Mouse (Mus musculus) adipose tissue, adult 10 weeks (tissue): ENCODE measurements around the gene Tmem62. TPM values are rescaled to one million over a fixed set of nuclear protein-coding genes. Genes with fewer than 3 reads are reported as not detected.

ENCODE experiments used
- polyA plus RNA-seq: library from polyadenylated mRNA; stranded (reverse); fragments of 350-450 nt; fragmentation: Illumina TruSeq; extraction: RNeasy Lipid Tissue Mini Kit (QIAGEN cat#74804); gene quantifications from one replicate; pipeline ENCODE4 v1.2.3, GENCODE M21; 2014; ENCODE audit warnings: low read depth, low replicate concordance

The Tmem62 gene
- 15.2 TPM for polyA plus RNA-seq

GRCm38 (mm10) chr2:120976990-120977925 lies at the start of gene Tmem62:
Gene Tmem62 (plus strand): TSS chr2:120977017.

GRCm38 (mm10) chr2:120970559-120971080 lies 6.2 kb upstream of the Tmem62 start, which contains the start of gene Ubr1:
Gene Ubr1 (minus strand): TSS chr2:120970715.

DNA sequence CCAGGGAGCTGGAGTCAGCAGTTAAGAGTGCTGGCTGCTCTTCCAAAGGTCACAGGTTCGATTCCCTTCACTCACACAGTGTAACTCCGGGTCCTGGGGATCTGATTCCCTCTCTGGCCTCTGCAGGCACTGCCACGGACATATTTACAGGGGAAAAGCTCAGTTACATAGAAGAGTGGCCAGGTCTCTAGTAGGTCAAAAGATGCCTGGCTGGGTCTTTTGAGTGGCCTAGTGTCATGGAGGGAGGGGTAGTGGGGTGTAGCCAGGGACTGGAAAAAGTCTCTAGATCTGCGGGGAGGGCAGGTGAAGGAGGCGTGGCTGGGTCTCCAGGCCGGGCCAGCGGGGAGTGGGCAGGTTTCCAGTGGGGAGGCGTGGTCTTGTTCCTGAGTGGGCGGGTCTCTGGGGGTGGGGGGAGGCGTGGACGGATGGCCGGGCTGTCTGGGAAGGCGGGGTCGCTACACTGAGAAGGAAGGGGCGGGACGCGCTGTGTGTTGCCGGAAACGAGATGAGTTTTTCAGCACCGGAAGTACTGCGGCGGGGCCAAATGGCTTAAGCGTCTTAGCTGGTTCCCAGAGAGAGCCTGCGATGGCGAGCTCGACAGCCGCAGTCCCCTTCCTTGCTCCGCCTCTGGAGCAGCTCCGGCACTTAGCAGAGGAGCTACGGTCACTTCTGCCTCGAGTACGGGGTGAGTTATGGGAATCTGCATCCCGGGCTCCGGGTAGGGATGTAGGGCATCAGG lies 31.3 kb downstream of the Tmem62 start, which contains the start of gene Ccndbp1:
TSS of gene Ccndbp1 (plus strand) at position 479 of the 739 bp plus-strand sequence.

GRCm38 (mm10) chr2:121036733-121037341 lies 60.0 kb downstream of the Tmem62 start, which contains the start of gene Epb42:
Gene Epb42 (minus strand): TSS chr2:121037072.

Other genes with a start within 250 kb of the Tmem62 start
- gene Cdan1, start 126.9 kb upstream of the Tmem62 start, polyA plus RNA-seq, result 8.6 TPM
- 6.3 TPM for gene Ttbk2, start 126.4 kb upstream of the Tmem62 start, polyA plus RNA-seq
- 13.4 TPM for gene Ubr1, start 6.3 kb upstream of the Tmem62 start, polyA plus RNA-seq
- gene Ccndbp1, start 31.4 kb downstream of the Tmem62 start, polyA plus RNA-seq, result 43.9 TPM
- gene Epb42, start 60.1 kb downstream of the Tmem62 start, polyA plus RNA-seq, result not detected
- not detected for gene Tgm5, start 108.8 kb downstream of the Tmem62 start, polyA plus RNA-seq
- 0.27 TPM for gene Tgm7, start 132.8 kb downstream of the Tmem62 start, polyA plus RNA-seq
- gene Adal, start 163.4 kb downstream of the Tmem62 start, polyA plus RNA-seq, result 11.8 TPM
- gene Lcmt2, start 163.6 kb downstream of the Tmem62 start, polyA plus RNA-seq, result 8.6 TPM
- 18.2 TPM for gene Tubgcp4, start 193.6 kb downstream of the Tmem62 start, polyA plus RNA-seq
- 9.7 TPM for gene Zscan29, start 194.1 kb downstream of the Tmem62 start, polyA plus RNA-seq